Comparison of ENCODE assay signal across 8 mouse cellular contexts in genomic region chr14:54641305-54641969, GRCm38 (mm10). TPM values are rescaled to one million over a fixed set of nuclear protein-coding genes. Genes with fewer than 3 reads are reported as not detected.
A peak's percentile ranks its signal among the peaks of the same experiment; 100 is the strongest.
DNase-seq lines count a peak whose midpoint lies in the region; ATAC-seq lines count a peak whose summit lies in the region.

Cdh24 (minus strand) TSS chr14:54641364.

- peak; percentile 92 to 97 for DNase-seq in adrenal gland, adult (ENCODE audit: inconsistent age in 2 of 2, low spot score in 1 of 2)
- DNase-seq in embryo, embryonic 10 days (ENCODE audit: low spot score): peak; percentile 96
- peak; percentile 88 for DNase-seq in gastrocnemius, postnatal 10 days
- peak; percentile 94 for DNase-seq in induced T-regulatory cell, adult 2 months (ENCODE audit: low read depth)
- peak; percentile 82 to 86 for DNase-seq in left cerebral cortex, adult 8-10 months (ENCODE audit: low spot score in 2 of 2)
- DNase-seq in right cerebral cortex, adult 18-20 months: peak; percentile 91
- peak; percentile 67 for DNase-seq in urinary bladder, postnatal 10 days (ENCODE audit: low spot score)

- peak; percentile 81 for ATAC-seq in megakaryocyte, adult 5-6 weeks (ENCODE audit: poor library complexity, severe bottlenecking)

RNA-seq across cellular contexts. Expression of gene Cdh24, which starts in this region (rescaled TPM):
- total RNA-seq in gastrocnemius, postnatal 10 days (2021): 1 to 10 TPM in 1 of 2 experiments, under 1 TPM in 1; 0.96 to 1.8 TPM
- total RNA-seq in left cerebral cortex, adult 8-10 months (2022): 1 to 10 TPM; 7.5 to 8.1 (median 7.8) TPM
- 0.27 and 0.78 TPM in 2 replicates for total RNA-seq in megakaryocyte, adult 5-6 weeks (2015)
- 0.51 and 0.57 TPM in 2 replicates for total RNA-seq in megakaryocyte, adult 5-6 weeks (2017)

Comparison
In these comparisons a context has a peak if more than half of its experiments do, and no peak if none do; other contexts are left out.
1. Peak in every context shown above with its lines: DNase-seq and ATAC-seq.
2. Peak in ATAC-seq in megakaryocyte, adult 5-6 weeks; RNA of the gene not detected or under 1 TPM.